Mouse (Mus musculus) liver, adult 2 months (tissue): ENCODE results near the gene Degs1.

ENCODE experiments used
- CTCF ChIP-seq: fragments of 200-500 bp; IDR thresholded peaks from 2 replicates; pipeline ENCODE4 v1.5.1; 2011; ENCODE audit warnings: low read depth, low read length, control low read depth
- POLR2A ChIP-seq: fragments of 200-500 bp; IDR thresholded peaks from 2 replicates; pipeline ENCODE4 v1.6.1; 2011; ENCODE audit warnings: low read length, control low read depth; ENCODE audit not compliant: insufficient read depth; ENCODE audit errors: extremely low read depth

- TF ChIP-seq CTCF, result no peak
- TF ChIP-seq POLR2A, result no peak
Measured at GRCm38 (mm10) chr1:182284795-182285194, 2.2 kb upstream of the Degs1 start.
